Mouse (Mus musculus) cortical plate, adult 2 months (tissue): ENCODE results near the gene Ncapd3.

Experiments
- CTCF ChIP-seq: fragments of 200-500 bp; IDR thresholded peaks from 2 replicates; pipeline ENCODE4 v1.5.1; 2011; ENCODE audit warnings: mild to moderate bottlenecking, control low read depth, low read length; ENCODE audit not compliant: insufficient read depth; ENCODE audit errors: extremely low read depth
- POLR2A ChIP-seq: fragments of 200-500 bp; IDR thresholded peaks from 2 replicates; pipeline ENCODE4 v1.6.1; 2011; ENCODE audit warnings: mild to moderate bottlenecking, low read length, control low read depth; ENCODE audit not compliant: insufficient read depth; ENCODE audit errors: extremely low read depth

DNA sequence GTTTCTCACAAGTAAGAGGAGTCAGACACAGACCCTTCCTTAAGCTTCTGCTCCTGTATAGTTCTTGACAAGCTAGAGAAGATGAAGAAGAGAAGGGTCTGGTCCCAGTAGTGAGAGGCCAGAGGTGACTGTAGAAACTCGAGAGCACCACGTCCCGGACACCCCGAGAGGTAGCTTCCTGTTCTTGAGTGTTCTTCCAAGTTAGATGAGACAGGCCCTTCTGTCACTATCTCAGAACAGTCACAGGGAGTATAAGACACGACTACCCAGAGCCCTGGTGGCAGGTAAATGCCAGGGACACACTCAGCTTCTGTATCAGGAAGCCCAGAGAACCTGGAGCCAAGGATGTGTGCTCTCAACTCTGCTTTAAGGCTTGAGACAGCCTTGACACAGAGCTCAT lies 20.7 kb upstream of the Ncapd3 start:
- TF ChIP-seq POLR2A, result no peak
- TF ChIP-seq CTCF, result no peak
